Mouse (Mus musculus): ENCODE data around the gene Ipmk.

Gene Ipmk

GRCm38 (mm10) chr10:71380406-71380805, 32.8 kb downstream of the Ipmk start:
- TF ChIP-seq GATA4 (IDR thresholded peaks at IDR 0.05; ENCODE audit: insufficient replicate concordance, low read length), result no peak

GRCm38 (mm10) chr10:71381471-71382033, 34.0 kb downstream of the Ipmk start:
- no peak for TF ChIP-seq GATA4 (IDR thresholded peaks at IDR 0.05; ENCODE audit: insufficient replicate concordance, low read length)

GRCm38 (mm10) chr10:71382109-71382508, 34.5 kb downstream of the Ipmk start:
- no peak for TF ChIP-seq GATA4 (IDR thresholded peaks at IDR 0.05; ENCODE audit: insufficient replicate concordance, low read length)

- peak; percentile 77 for TF ChIP-seq GATA4 (IDR thresholded peaks at IDR 0.05; ENCODE audit: insufficient replicate concordance, low read length)
Measured at GRCm38 (mm10) chr10:71382858-71383551, 35.4 kb downstream of the Ipmk start.

- no peak for TF ChIP-seq GATA4 (IDR thresholded peaks at IDR 0.05; ENCODE audit: insufficient replicate concordance, low read length)
Measured at GRCm38 (mm10) chr10:71384159-71385044, 36.8 kb downstream of the Ipmk start.

- no peak for TF ChIP-seq GATA4 (IDR thresholded peaks at IDR 0.05; ENCODE audit: insufficient replicate concordance, low read length)
Measured at GRCm38 (mm10) chr10:71389311-71389710, 41.7 kb downstream of the Ipmk start.

GRCm38 (mm10) chr10:71398383-71399145, 51.0 kb downstream of the Ipmk start:
- TF ChIP-seq GATA4 (IDR thresholded peaks at IDR 0.05; ENCODE audit: insufficient replicate concordance, low read length), result no peak

- no peak for TF ChIP-seq GATA4 (IDR thresholded peaks at IDR 0.05; ENCODE audit: insufficient replicate concordance, low read length)
Measured at GRCm38 (mm10) chr10:71399399-71399798, 51.8 kb downstream of the Ipmk start.

- no peak for TF ChIP-seq GATA4 (IDR thresholded peaks at IDR 0.05; ENCODE audit: insufficient replicate concordance, low read length)
Measured at GRCm38 (mm10) chr10:71399987-71400386, 52.4 kb downstream of the Ipmk start.

GRCm38 (mm10) chr10:71400818-71401646, 53.5 kb downstream of the Ipmk start:
- TF ChIP-seq GATA4 (IDR thresholded peaks at IDR 0.05; ENCODE audit: insufficient replicate concordance, low read length), result no peak

GRCm38 (mm10) chr10:71403638-71404037, 56.1 kb downstream of the Ipmk start:
- no peak for TF ChIP-seq GATA4 (IDR thresholded peaks at IDR 0.05; ENCODE audit: insufficient replicate concordance, low read length)

GRCm38 (mm10) chr10:71405523-71406217, 58.1 kb downstream of the Ipmk start:
- TF ChIP-seq GATA4 (IDR thresholded peaks at IDR 0.05; ENCODE audit: insufficient replicate concordance, low read length), result no peak

GRCm38 (mm10) chr10:71409948-71410347, 62.4 kb downstream of the Ipmk start:
- no peak for TF ChIP-seq GATA4 (IDR thresholded peaks at IDR 0.05; ENCODE audit: insufficient replicate concordance, low read length)

- no peak for TF ChIP-seq GATA4 (IDR thresholded peaks at IDR 0.05; ENCODE audit: insufficient replicate concordance, low read length)
Measured at GRCm38 (mm10) chr10:71413401-71413800, 65.8 kb downstream of the Ipmk start.

All from liver, adult (tissue).